Mouse (Mus musculus) lung, adult 18-20 months (tissue): ENCODE data around the gene Fat3.

ENCODE experiments used
- DNase-seq, 2 experiments: peaks; one replicate each; pipeline ENCODE4 v3.0.0; 2022; ENCODE audit warnings: mixed read lengths in 2 of 2

The Fat3 gene

GRCm38 (mm10) chr9:16114821-16115485 is 386.1 kb downstream of the Fat3 start:
- DNase-seq, result peak; percentile 3 to 24

GRCm38 (mm10) chr9:16113936-16114642 is 387.0 kb downstream of the Fat3 start:
- DNase-seq, result no peak

GRCm38 (mm10) chr9:16107900-16108299 is 393.2 kb downstream of the Fat3 start:
- no peak for DNase-seq

GRCm38 (mm10) chr9:16107386-16107785 is 393.7 kb downstream of the Fat3 start:
- no peak for DNase-seq

- DNase-seq, result no peak
Measured at GRCm38 (mm10) chr9:16098553-16098952, 402.5 kb downstream of the Fat3 start.

- no peak for DNase-seq
Measured at GRCm38 (mm10) chr9:16093047-16093668, 407.9 kb downstream of the Fat3 start.

- no peak for DNase-seq
Measured at GRCm38 (mm10) chr9:16092051-16092967, 408.8 kb downstream of the Fat3 start.

GRCm38 (mm10) chr9:16079292-16079691 is 421.8 kb downstream of the Fat3 start:
- no peak for DNase-seq

GRCm38 (mm10) chr9:16074664-16075063 is 426.4 kb downstream of the Fat3 start:
- DNase-seq, result no peak

GRCm38 (mm10) chr9:16074116-16074515 is 427.0 kb downstream of the Fat3 start:
- DNase-seq, result no peak

- no peak for DNase-seq
Measured at GRCm38 (mm10) chr9:16063447-16063846, 437.6 kb downstream of the Fat3 start.

GRCm38 (mm10) chr9:16062472-16062871 is 438.6 kb downstream of the Fat3 start:
- no peak for DNase-seq

GRCm38 (mm10) chr9:16046686-16047085 is 454.4 kb downstream of the Fat3 start:
- DNase-seq, result peak in 1 of 2 experiments; percentile 5

GRCm38 (mm10) chr9:16037375-16037774 is 463.7 kb downstream of the Fat3 start:
- DNase-seq, result no peak

- DNase-seq, result no peak
Measured at GRCm38 (mm10) chr9:16036346-16036745, 464.7 kb downstream of the Fat3 start.

- DNase-seq, result no peak
Measured at GRCm38 (mm10) chr9:16029715-16030285, 471.3 kb downstream of the Fat3 start.

- DNase-seq, result no peak
Measured at GRCm38 (mm10) chr9:16029066-16029465, 472.0 kb downstream of the Fat3 start.

- DNase-seq, result no peak
Measured at GRCm38 (mm10) chr9:16028394-16028911, 472.6 kb downstream of the Fat3 start.

GRCm38 (mm10) chr9:16026054-16026453 is 475.0 kb downstream of the Fat3 start:
- DNase-seq, result no peak

GRCm38 (mm10) chr9:16024706-16025105 is 476.4 kb downstream of the Fat3 start:
- no peak for DNase-seq

GRCm38 (mm10) chr9:16014115-16014514 is 487.0 kb downstream of the Fat3 start:
- DNase-seq, result peak in 1 of 2 experiments; percentile 3

GRCm38 (mm10) chr9:16011382-16011781 is 489.7 kb downstream of the Fat3 start:
- DNase-seq, result no peak
